Mouse (Mus musculus) kidney, adult 11 months (tissue): ENCODE data around the gene Egfl7.

ENCODE experiments used
- DNase-seq: peaks from one replicate; pipeline ENCODE4 v3.0.0; 2022

Egfl7 gene

GRCm38 (mm10) chr2:26571400-26571799, 8.4 kb upstream of the Egfl7 start:
- no peak for DNase-seq

GRCm38 (mm10) chr2:26571826-26572225, 8.0 kb upstream of the Egfl7 start:
- peak; percentile 78 for DNase-seq

- peak; percentile 59 for DNase-seq
Measured at GRCm38 (mm10) chr2:26573396-26573795, 6.4 kb upstream of the Egfl7 start.

GRCm38 (mm10) chr2:26573807-26574206, 6.0 kb upstream of the Egfl7 start:
- DNase-seq = no peak

GRCm38 (mm10) chr2:26574862-26575261, 5.0 kb upstream of the Egfl7 start:
- DNase-seq = no peak

GRCm38 (mm10) chr2:26575378-26575777, 4.4 kb upstream of the Egfl7 start:
- no peak for DNase-seq

GRCm38 (mm10) chr2:26575865-26576264, 3.9 kb upstream of the Egfl7 start:
- DNase-seq = peak; percentile 72

GRCm38 (mm10) chr2:26576462-26576861, 3.4 kb upstream of the Egfl7 start:
- no peak for DNase-seq

GRCm38 (mm10) chr2:26578369-26578768, 1.4 kb upstream of the Egfl7 start:
- DNase-seq = peak; percentile 84

GRCm38 (mm10) chr2:26580751-26581150, 937 bp downstream of the Egfl7 start:
- peak; percentile 55 for DNase-seq

- no peak for DNase-seq
Measured at GRCm38 (mm10) chr2:26582203-26582602, 2.4 kb downstream of the Egfl7 start.

- no peak for DNase-seq
Measured at GRCm38 (mm10) chr2:26582741-26583140, 2.9 kb downstream of the Egfl7 start.

GRCm38 (mm10) chr2:26583640-26584039, 3.8 kb downstream of the Egfl7 start:
- peak; percentile 80 for DNase-seq

- DNase-seq = no peak
Measured at GRCm38 (mm10) chr2:26585713-26586112, 5.9 kb downstream of the Egfl7 start.

- no peak for DNase-seq
Measured at GRCm38 (mm10) chr2:26586294-26587043, 6.7 kb downstream of the Egfl7 start, which contains the start of gene Gm20532. Gene Gm20532 (plus strand): TSS chr2:26586639.

GRCm38 (mm10) chr2:26587044-26587405, 7.2 kb downstream of the Egfl7 start:
- no peak for DNase-seq

GRCm38 (mm10) chr2:26588573-26588972, 8.8 kb downstream of the Egfl7 start:
- DNase-seq = no peak

GRCm38 (mm10) chr2:26589284-26589683, 9.5 kb downstream of the Egfl7 start:
- no peak for DNase-seq

GRCm38 (mm10) chr2:26590282-26590681, 10.5 kb downstream of the Egfl7 start:
- no peak for DNase-seq

GRCm38 (mm10) chr2:26590962-26591361, 11.1 kb downstream of the Egfl7 start:
- DNase-seq = no peak

GRCm38 (mm10) chr2:26591416-26591815, 11.6 kb downstream of the Egfl7 start:
- DNase-seq = no peak

- no peak for DNase-seq
Measured at GRCm38 (mm10) chr2:26593211-26594021, 13.6 kb downstream of the Egfl7 start.

GRCm38 (mm10) chr2:26594022-26594346, 14.2 kb downstream of the Egfl7 start:
- peak; percentile 79 for DNase-seq

GRCm38 (mm10) chr2:26594461-26594933, 14.7 kb downstream of the Egfl7 start:
- DNase-seq = no peak
